Mouse (Mus musculus): ENCODE results near the gene Iba57.

Gene Iba57

DNA sequence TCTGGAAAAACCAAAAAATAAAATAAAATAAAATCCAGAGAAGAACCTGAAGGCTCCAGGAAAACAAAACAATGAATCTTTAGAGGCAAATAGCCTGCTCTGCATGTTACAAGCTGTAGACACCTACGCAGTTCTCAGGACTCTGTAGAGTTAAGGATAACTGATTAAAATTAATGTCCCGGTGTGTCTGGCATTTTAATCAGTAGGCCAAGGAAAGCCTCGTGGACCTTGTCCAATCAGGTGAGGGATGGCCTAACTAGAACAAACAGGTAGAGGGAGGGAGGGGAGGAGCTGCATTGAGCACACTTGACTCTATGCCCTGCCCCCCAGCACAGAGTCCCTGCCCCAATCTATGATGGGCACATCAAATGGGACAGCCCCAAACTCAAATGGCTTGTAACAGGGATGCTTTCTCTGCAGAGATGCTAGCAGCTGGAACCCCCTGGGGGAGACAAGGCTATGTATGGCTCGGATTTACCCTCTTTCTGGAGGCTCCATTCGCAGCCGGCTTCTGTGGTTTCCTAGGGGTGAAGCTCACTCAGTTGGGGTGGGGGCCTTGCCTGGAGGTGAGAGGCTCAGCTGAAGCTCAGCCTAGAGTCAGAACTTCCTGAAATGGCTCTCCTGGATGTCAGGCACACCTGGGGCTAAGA is 10.8 kb upstream of the Iba57 start:
- no peak for DNase-seq (ENCODE audit: low spot score)

GRCm38 (mm10) chr11:59170549-59170948 is 7.0 kb upstream of the Iba57 start:
- DNase-seq (ENCODE audit: low spot score): no peak

GRCm38 (mm10) chr11:59169807-59170206 is 6.3 kb upstream of the Iba57 start:
- DNase-seq (ENCODE audit: low spot score): no peak

DNA sequence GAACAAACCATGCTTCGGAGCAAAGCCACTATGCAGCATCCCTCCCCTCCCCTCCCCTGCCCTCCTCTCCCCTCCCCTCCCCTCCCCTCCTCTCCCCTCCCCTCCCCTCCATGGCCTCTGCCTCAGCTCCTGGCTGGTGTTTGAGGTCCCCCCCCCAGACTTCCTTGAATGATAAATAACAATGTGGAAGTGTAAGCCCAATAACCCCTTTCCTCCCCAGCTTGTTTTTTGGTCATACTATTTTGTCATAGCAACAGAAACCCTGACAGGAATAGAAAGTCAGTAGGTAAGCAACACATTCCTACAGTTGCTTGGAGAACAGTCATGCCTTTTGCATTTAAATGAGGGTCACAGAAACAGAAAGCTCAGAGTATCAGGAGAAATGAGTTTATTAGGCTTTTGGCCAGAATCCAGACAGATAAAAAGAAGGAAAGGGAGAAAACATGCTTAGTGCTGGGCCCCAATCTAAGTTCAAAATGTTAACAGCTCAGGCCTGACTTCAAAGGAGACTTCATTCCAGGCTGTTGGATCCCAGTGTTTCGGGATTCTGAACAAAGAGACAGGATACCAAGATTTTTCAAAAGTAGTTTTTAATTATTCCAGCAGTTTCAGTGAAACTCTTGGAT is 2.2 kb upstream of the Iba57 start:
- no peak for DNase-seq (ENCODE audit: low spot score)

GRCm38 (mm10) chr11:59164384-59164783 is 845 bp upstream of the Iba57 start:
- no peak for DNase-seq (ENCODE audit: low spot score)

- DNase-seq (ENCODE audit: low spot score): no peak
These were observed 890 bp downstream of the Iba57 start for GRCm38 (mm10) chr11:59162443-59163254.

DNA sequence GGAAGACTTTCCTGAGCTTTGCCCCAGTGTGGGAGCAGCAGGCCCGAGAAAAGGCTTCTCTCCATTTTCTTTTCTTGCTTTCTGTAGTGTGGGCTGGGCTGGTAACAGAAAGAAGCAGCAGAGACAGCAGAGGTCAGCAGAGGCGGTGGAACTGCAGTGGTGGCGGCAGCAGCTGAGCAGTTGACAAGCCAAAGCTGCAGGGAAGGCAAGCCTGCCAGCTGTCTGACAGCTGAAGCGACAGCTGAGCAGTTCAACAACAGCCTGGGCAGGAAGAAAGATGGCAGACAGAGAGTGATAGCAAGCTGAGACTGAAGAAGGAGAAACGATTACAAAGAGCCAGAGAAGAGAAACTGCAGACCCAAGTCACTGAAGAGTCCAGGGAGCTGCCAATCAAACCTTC is 2.1 kb downstream of the Iba57 start:
- no peak for DNase-seq (ENCODE audit: low spot score)

- DNase-seq (ENCODE audit: low spot score): no peak
These were observed 4.0 kb downstream of the Iba57 start for GRCm38 (mm10) chr11:59159558-59159957.

DNA sequence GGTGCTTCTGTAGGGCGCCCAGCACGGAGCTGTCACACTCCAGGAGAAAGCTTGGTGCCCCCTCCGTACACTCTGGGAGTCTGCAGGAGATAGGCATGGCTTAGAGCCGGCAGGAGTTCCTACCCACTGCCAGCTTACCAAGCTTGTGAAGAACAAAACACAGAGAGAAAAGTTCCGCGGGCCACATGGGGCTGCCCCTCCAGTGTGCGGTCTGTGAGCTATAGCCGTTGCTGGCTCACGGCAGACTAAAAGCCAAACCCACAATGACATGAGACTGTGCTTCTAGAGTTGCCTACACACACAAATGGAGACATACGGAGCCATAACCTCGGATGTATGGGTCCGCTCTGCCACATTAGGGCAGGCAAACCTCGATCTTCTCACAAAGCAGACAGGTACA is 4.4 kb downstream of the Iba57 start:
- no peak for DNase-seq (ENCODE audit: low spot score)

DNA sequence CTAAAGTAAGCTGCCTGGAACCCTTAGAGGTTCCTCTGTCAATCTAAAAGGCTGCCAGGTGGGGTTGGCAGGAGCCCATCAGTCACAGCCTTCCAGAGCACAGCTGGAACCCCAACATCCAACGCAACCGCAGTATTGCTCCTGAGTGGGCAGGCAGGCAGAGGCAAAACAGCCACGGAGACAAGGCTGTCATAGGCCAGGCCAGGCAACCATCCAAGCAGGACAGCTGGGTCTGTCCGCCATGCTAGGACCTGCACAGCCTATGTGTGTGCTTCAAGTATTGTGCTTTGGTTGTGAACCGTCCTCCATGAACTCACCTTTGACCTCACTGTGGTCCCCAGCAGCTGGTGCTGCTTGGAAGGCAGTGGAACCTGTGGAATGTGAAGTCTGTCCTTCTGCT is 7.6 kb downstream of the Iba57 start:
- no peak for DNase-seq (ENCODE audit: low spot score)

GRCm38 (mm10) chr11:59154220-59154619 is 9.3 kb downstream of the Iba57 start:
- no peak for DNase-seq (ENCODE audit: low spot score)

GRCm38 (mm10) chr11:59151729-59152128 is 11.8 kb downstream of the Iba57 start:
- no peak for DNase-seq (ENCODE audit: low spot score)

GRCm38 (mm10) chr11:59149302-59149701 is 14.2 kb downstream of the Iba57 start:
- no peak for DNase-seq (ENCODE audit: low spot score)

- DNase-seq (ENCODE audit: low spot score): no peak
These were observed 20.6 kb downstream of the Iba57 start for GRCm38 (mm10) chr11:59142962-59143361.

DNA sequence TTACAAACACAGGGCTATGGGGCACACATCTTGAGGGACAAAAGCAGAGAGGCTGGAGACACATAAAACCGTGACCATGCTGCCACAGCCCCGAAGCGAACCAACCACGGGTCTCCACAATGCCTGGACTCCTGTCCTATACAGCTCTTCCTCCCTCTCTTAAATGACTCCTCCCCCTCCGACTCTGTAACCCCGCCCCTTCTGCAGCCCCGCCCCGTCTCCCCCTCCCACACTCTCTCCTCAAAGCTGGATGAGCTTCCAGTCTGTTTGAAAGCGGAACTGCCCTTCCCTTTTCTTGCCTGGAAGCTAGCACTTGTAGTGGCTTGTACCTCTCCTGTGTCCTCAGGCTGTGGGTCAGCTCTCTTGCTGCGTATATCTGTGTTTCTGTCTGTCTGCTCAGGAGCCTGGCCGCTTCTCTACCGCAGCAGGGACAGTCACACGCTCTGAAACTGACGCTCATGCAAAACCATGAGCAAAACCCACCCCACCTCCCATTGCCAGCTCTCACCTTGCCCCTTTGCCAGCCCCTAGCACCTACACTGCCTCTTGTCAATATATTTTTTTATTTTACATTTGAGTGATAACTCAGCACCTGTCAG is 21.7 kb downstream of the Iba57 start:
- no peak for DNase-seq (ENCODE audit: low spot score)

- no peak for DNase-seq (ENCODE audit: low spot score)
These were observed 24.7 kb downstream of the Iba57 start for GRCm38 (mm10) chr11:59138537-59139486.

- no peak for DNase-seq (ENCODE audit: low spot score)
These were observed 26.4 kb downstream of the Iba57 start for GRCm38 (mm10) chr11:59136994-59137706.

DNA sequence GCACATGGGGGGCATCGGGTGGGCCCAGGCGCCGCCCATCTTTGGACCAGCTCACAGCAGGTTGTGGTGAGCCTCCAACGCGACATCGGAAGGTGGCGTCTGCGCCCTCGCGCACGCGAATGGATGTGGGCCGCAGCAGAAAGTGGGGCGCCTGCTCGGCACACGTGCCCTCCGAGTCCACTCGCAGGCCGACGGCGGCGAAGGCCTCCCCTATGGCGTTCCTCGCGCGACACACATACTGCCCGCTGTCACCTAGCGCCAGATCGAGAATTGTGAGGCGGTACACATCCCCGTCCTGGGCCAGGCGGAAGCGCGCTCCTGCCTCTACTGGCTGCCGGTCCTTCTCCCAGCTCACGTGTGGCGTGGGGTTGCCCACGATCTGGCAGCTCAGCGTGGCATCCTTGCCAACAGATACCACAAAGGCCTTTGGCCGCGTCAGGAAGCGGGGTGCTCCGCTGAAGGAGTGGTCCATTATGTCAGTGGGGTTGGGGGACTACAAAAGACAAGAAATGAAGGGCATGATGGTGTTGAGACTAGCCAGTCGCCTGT is 27.6 kb downstream of the Iba57 start, which contains the start of gene Obscn:
TSS of gene Obscn (minus strand) at position 499 of the 549 bp plus-strand sequence.
- DNase-seq (ENCODE audit: low spot score): no peak

GRCm38 (mm10) chr11:59135051-59135820 is 28.3 kb downstream of the Iba57 start:
- DNase-seq (ENCODE audit: low spot score): no peak

Data from left cerebral cortex, adult 11 months (tissue).